Mouse (Mus musculus): Measurements from ENCODE around the gene Ankrd36. TPM values are rescaled to one million over a fixed set of nuclear protein-coding genes. Genes with fewer than 3 reads are reported as not detected.
"Not testable (repeated sequence)": the region's sequence is repeated elsewhere in the genome, so short reads cannot be mapped to it uniquely, and the experiment has no call there.

Gene Ankrd36
- polyA plus RNA-seq, 1 experiment, result not detected

DNA sequence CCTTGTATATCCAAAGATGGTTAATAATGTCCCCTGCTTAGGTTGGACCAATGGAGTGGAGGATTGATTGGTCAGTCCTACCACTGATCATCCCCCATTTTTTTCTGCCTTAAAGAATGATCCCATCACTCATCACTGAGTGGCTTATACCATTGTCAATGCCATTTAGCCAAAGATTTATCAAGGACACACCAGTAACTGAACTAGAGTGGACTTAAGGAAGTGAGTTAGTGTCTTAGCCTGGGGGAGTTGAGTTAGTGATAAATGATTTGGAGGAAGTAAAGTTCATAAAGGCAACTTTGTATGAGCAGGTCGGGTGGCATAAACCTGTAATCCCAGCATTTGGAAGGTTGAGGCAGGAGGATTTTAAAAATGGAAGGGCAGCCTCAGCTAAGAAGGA is 26.2 kb upstream of the Ankrd36 start:
- Histone ChIP-seq H3K27ac (ENCODE audit: insufficient read depth, low read depth, low read length) (no peak overlapping the region), H3K4me1 (ENCODE audit: control insufficient read depth, insufficient read depth, low read length) (no peaks in the 10 kb centered on the region), H3K4me3 (ENCODE audit: insufficient read depth, low read depth, low read length) (no peak overlapping the region)
- WGBS, result 86% methylated on average over 1 of the region's 1 CpGs
- TF ChIP-seq CTCF (IDR thresholded peaks at IDR 0.05; ENCODE audit: insufficient read depth, low read depth, low read length) (no peak), POLR2A (IDR thresholded peaks at IDR 0.05; ENCODE audit: insufficient read depth, low read depth, low read length) (no peak)

DNA sequence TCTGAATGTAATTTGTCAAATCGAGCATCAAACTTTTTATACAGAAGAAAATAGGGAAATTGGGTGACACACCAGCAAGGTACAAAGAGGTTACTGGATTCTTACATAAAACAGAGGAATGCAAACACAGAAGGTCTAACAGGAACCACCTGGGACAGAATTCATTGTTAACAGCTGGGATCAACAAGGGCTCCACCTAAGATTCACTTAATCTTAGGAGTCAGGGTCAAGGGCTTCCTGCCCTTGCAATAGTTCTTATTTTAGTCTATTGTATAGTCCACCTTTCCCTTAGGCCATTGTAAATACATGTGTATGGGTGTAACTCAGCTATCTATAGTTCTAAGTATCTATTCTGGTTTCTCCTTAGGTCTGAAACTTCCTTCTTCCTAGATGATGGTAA is 24.8 kb upstream of the Ankrd36 start:
- H3K27ac ChIP-seq (ENCODE audit: insufficient read depth, low read depth, low read length); H3K4me3 ChIP-seq (ENCODE audit: insufficient read depth, low read depth, low read length); H3K4me1 ChIP-seq (ENCODE audit: control insufficient read depth, insufficient read depth, low read length): not testable (repeated sequence)
- 92% methylated on average over 1 of the region's 1 CpGs for WGBS

DNA sequence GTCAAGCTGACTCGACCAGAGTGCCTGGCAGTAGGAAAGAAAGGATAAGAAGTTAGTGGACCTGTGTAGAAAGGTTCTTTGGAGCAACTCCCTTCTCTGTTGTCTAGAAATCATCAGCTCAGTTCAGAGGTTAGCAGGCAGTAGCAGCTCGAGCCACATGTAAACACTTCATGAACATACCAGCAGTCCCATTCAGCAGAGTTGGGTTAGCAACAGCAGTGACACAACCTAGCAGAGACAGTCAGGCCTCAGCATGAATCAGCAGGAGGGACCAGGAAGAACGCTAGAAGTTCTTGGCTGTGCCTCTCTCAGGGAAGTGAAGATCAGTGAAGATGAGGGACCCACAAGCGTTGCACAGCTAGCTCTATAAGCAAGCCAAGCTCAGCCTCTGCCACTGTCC is 24.0 kb upstream of the Ankrd36 start:
- WGBS, result 76% methylated on average over 4 of the region's 4 CpGs
- TF ChIP-seq CTCF (IDR thresholded peaks at IDR 0.05; ENCODE audit: insufficient read depth, low read depth, low read length) (no peak), POLR2A (IDR thresholded peaks at IDR 0.05; ENCODE audit: insufficient read depth, low read depth, low read length) (no peak)
- no peak overlapping the region for H3K27ac ChIP-seq (ENCODE audit: insufficient read depth, low read depth, low read length)
- H3K4me1 ChIP-seq (ENCODE audit: control insufficient read depth, insufficient read depth, low read length), result no peaks in the 10 kb centered on the region
- H3K4me3 ChIP-seq (ENCODE audit: insufficient read depth, low read depth, low read length), result no peak overlapping the region

DNA sequence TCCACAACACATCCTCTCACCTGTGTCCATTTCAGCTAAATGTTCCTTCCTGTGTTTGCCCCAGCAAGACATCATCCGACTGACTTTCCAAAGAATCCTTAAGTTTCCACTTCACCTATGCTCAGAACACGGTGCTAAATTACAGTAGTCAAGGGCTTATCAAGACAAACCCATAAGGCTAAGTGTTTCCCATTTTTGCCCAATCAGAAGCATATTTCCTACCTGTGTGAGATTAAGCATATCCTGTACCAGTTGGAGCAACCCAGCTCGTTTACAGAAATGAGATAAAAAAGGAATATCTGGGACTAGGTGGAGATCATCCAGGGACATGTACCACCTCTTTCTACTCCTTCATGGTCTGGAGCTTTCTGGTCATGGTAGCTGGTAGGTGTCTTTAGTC is 22.8 kb upstream of the Ankrd36 start:
- Histone ChIP-seq H3K27ac (ENCODE audit: insufficient read depth, low read depth, low read length) (no peak overlapping the region), H3K4me1 (ENCODE audit: control insufficient read depth, insufficient read depth, low read length) (no peaks in the 10 kb centered on the region), H3K4me3 (ENCODE audit: insufficient read depth, low read depth, low read length) (no peak overlapping the region)
- no peak for TF ChIP-seq POLR2A (IDR thresholded peaks at IDR 0.05; ENCODE audit: insufficient read depth, low read depth, low read length)
- TF ChIP-seq CTCF (IDR thresholded peaks at IDR 0.05; ENCODE audit: insufficient read depth, low read depth, low read length), result no peak
- WGBS, result 91% methylated on average over 3 of the region's 3 CpGs

DNA sequence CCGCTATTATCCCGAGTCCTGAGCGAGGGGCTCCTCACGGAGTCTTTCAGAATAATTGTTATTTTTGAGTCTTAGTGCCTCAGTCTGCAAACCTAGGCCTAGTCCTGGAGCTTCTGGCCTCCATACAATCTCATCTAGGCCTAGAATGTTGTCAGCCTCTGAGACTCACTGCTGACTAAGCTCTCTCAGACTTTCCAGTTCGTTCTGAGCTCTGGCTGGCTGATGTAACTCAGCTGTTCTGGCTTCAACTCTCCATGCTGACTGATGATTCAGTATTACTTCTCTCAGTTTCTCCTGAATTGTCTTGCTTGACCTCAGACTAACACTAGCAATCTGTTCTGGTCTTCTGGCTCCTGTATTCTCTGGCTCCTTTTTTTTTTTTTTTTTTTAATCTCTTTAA is 18.1 kb upstream of the Ankrd36 start:
- H3K27ac ChIP-seq (ENCODE audit: insufficient read depth, low read depth, low read length), result no peak overlapping the region
- no peaks in the 10 kb centered on the region for H3K4me1 ChIP-seq (ENCODE audit: control insufficient read depth, insufficient read depth, low read length)
- H3K4me3 ChIP-seq (ENCODE audit: insufficient read depth, low read depth, low read length), result no peak overlapping the region
- TF ChIP-seq POLR2A (IDR thresholded peaks at IDR 0.05; ENCODE audit: insufficient read depth, low read depth, low read length) (no peak), CTCF (IDR thresholded peaks at IDR 0.05; ENCODE audit: insufficient read depth, low read depth, low read length) (no peak)
- 88% methylated on average over 5 of the region's 5 CpGs for WGBS

DNA sequence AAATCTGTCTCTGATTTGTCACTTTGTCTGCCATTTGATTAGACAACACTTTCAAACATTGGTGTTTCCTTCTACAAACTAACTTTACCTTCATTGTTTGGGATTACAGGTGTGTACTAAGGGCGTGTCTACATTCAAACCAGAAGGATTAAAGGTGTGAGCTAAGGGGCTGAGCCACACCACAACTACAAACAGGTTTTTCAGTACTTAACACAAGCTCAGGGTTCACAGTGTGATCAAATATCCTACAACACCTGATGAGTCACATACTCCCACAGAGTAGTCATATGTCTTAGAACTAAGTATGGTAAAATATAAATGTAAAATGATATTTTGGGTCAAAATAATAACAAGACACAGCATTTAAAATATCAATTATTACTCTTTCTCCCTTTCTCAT is 17.6 kb upstream of the Ankrd36 start:
- TF ChIP-seq CTCF (IDR thresholded peaks at IDR 0.05; ENCODE audit: insufficient read depth, low read depth, low read length) (no peak), POLR2A (IDR thresholded peaks at IDR 0.05; ENCODE audit: insufficient read depth, low read depth, low read length) (no peak)
- no peaks in the 10 kb centered on the region for H3K4me1 ChIP-seq (ENCODE audit: control insufficient read depth, insufficient read depth, low read length)
- no peak overlapping the region for H3K4me3 ChIP-seq (ENCODE audit: insufficient read depth, low read depth, low read length)
- H3K27ac ChIP-seq (ENCODE audit: insufficient read depth, low read depth, low read length), result no peak overlapping the region
- WGBS, result 68% methylated on average over 1 of the region's 1 CpGs

DNA sequence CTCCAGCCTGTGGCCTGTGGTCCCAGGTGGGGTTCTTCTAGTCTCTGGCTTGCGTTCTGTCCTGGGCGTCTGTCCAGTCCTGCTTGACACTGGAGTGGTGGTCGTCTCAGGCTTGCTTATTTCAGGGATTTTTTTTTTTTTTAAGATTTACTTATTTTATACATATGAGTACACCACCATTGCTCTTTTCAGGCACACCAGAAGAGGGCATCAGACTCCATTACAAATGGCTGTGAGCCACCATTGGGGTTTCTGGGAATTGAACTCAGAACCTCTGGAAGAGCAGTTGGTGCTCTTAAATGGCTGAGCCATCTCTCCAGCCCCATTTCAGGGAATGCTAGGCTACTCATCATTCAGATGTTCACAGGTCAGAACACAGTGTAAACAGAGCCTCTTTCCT is 9.2 kb upstream of the Ankrd36 start:
- 89% methylated on average over 3 of the region's 3 CpGs for WGBS
- no peak overlapping the region for H3K4me3 ChIP-seq (ENCODE audit: insufficient read depth, low read depth, low read length)
- no peaks in the 10 kb centered on the region for H3K4me1 ChIP-seq (ENCODE audit: control insufficient read depth, insufficient read depth, low read length)
- TF ChIP-seq POLR2A (IDR thresholded peaks at IDR 0.05; ENCODE audit: insufficient read depth, low read depth, low read length) (no peak), CTCF (IDR thresholded peaks at IDR 0.05; ENCODE audit: insufficient read depth, low read depth, low read length) (no peak)
- H3K27ac ChIP-seq (ENCODE audit: insufficient read depth, low read depth, low read length), result no peak overlapping the region

DNA sequence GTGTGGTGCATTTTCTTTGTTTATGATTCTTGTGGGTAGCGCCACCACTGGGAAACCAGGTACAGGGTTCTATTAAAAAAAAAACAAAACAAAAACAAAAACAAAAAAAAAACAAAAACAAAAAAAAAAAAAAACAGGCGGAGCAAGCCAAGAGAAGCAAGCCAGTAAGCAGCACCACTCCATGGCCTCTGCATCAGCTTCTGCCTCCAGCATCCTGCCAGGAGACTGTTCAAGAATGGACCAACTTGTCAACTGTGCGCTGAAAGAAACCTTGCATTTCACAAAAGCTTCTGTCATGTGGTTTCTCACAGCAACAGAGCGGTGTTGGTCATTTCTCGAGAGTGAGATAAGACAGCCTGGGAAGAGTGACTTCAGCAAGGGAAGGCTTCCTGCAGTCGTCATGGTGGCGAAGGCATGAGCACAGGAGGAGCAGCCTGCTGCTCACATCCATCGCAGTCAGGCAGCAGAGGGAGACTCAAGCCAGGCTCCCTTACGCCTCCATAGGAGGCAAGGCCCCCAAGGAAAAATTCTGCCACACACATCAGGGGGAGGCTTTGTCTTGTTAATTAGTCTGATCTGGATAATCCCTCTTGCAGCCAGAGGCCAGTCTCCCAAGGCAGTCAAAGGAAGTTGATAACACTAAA is 6.7 kb upstream of the Ankrd36 start:
- no peak for TF ChIP-seq POLR2A (IDR thresholded peaks at IDR 0.05; ENCODE audit: insufficient read depth, low read depth, low read length)
- TF ChIP-seq CTCF (IDR thresholded peaks at IDR 0.05; ENCODE audit: insufficient read depth, low read depth, low read length), result no peak
- Histone ChIP-seq H3K27ac (ENCODE audit: insufficient read depth, low read depth, low read length) (no peak overlapping the region), H3K4me1 (ENCODE audit: control insufficient read depth, insufficient read depth, low read length) (no peaks in the 10 kb centered on the region), H3K4me3 (ENCODE audit: insufficient read depth, low read depth, low read length) (no peak overlapping the region)
- 48% methylated on average over 9 of the region's 9 CpGs for WGBS

DNA sequence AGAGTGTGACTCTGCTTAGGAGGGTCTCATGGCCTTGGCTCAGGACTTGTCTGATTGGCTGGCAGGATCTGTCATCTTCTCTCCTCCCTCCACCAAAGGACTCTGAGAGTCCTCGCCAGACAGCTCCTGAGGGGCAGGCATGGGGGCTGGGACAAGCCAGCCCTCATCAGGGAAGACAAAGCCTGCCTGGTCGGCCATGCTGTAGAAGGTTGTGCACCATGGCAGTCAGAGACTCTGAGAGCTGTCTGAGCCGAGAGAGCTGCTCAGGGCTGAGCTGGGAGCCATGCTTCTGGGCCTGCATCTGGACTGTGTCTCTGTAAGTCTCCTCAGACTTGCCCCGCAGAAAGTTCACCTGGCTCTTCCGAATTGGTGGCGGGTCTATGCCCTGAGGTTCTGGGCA is 5.6 kb upstream of the Ankrd36 start:
- WGBS, result 75% methylated on average over 6 of the region's 6 CpGs
- Histone ChIP-seq H3K4me1 (ENCODE audit: control insufficient read depth, insufficient read depth, low read length) (no peaks in the 10 kb centered on the region), H3K4me3 (ENCODE audit: insufficient read depth, low read depth, low read length) (no peak overlapping the region), H3K27ac (ENCODE audit: insufficient read depth, low read depth, low read length) (no peak overlapping the region)
- TF ChIP-seq CTCF (IDR thresholded peaks at IDR 0.05; ENCODE audit: insufficient read depth, low read depth, low read length) (no peak), POLR2A (IDR thresholded peaks at IDR 0.05; ENCODE audit: insufficient read depth, low read depth, low read length) (no peak)

DNA sequence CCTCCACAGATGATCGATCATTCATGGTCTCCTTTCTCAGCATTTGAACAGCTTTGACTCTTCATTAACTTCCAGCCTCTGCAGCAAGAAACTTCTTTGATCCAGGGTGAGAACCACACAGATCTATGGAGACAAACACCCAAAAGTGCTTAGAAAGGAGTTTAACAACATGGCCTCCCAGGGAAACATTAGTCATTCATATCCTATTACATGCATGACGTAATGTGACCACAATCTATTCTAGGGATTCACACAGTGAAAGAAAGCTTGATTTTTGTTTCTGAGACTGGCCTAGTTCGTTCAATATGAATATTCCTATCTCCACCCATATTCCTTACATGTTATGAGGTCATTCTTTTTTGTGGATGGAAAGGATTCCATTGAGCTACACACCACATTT is 3.9 kb upstream of the Ankrd36 start:
- TF ChIP-seq POLR2A (IDR thresholded peaks at IDR 0.05; ENCODE audit: insufficient read depth, low read depth, low read length) (no peak), CTCF (IDR thresholded peaks at IDR 0.05; ENCODE audit: insufficient read depth, low read depth, low read length) (no peak)
- no peaks in the 10 kb centered on the region for H3K4me1 ChIP-seq (ENCODE audit: control insufficient read depth, insufficient read depth, low read length)
- H3K27ac ChIP-seq (ENCODE audit: insufficient read depth, low read depth, low read length), result no peak overlapping the region
- H3K4me3 ChIP-seq (ENCODE audit: insufficient read depth, low read depth, low read length), result no peak overlapping the region
- 94% methylated on average over 3 of the region's 3 CpGs for WGBS
